Mouse (Mus musculus): ENCODE data around the gene Bpnt1. TPM values are rescaled to one million over a fixed set of nuclear protein-coding genes. Genes with fewer than 3 reads are reported as not detected.
A peak's percentile ranks its signal among the peaks of the same experiment; 100 is the strongest.

The Bpnt1 gene
- total RNA-seq, 2 experiments from 2014 or later = 9.8 to 29.0 TPM

GRCm38 (mm10) chr1:185329851-185330250, 2.1 kb upstream of the Bpnt1 start:
- ATAC-seq (ENCODE audit: poor library complexity, severe bottlenecking) = no peak

DNA sequence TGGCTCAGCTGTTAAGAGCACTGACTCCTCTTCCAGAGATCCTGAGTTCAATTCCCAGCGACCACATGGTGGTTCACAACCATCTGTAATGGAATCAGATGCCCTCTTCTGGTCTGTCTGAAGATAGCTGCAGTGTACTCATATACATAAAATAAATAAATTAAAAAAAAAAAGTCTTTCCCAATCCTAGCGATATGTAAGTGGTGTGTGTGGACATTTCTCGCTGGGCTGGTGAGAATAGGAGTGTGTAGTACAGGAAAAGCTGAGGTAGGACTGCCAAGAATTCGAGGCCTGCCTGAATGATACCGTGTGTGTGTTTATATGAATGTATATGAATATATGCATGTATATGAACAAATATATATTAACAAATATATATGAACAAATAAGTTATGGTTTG, 585 bp upstream of the Bpnt1 start:
- no peak for ATAC-seq (ENCODE audit: poor library complexity, severe bottlenecking)

DNA sequence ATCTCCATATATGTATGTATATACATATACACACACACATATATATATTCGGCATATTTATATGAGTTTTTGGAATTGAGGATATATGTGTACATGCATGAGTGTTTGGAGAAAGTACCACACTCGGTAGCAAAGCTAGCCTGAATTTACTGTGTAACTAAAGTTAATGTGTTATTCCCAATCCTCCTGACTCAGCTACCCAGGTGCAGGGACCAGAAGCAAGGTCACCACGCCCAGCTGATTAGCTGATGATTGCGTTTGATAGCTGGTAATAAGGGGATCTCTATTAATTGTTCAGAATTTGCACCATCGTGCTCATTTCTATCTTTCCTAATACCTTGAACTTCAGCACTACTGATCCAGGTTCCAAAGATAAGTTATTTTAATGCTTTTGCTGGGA, 1.7 kb downstream of the Bpnt1 start:
- ATAC-seq (ENCODE audit: poor library complexity, severe bottlenecking) = no peak

DNA sequence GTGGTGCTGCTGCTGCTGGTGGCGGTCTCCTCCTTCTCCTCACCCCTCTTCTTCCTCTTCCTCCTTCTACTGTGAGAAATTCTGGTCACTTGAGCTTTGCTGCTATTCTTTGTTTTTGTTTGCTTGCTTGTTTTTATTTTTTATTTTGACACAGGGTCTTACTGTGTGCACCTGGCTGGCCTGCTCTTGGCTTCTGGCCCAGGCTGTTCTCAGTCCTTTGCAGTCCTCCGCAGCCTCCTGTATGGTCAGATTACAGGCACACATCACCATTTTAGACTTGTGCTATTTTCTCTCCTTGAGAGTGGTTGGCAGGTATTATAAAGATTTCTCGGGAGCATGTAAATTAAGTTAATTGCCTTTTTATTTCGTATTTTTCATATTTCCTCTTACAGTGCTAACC, 2.2 kb downstream of the Bpnt1 start:
- ATAC-seq (ENCODE audit: poor library complexity, severe bottlenecking) = no peak

DNA sequence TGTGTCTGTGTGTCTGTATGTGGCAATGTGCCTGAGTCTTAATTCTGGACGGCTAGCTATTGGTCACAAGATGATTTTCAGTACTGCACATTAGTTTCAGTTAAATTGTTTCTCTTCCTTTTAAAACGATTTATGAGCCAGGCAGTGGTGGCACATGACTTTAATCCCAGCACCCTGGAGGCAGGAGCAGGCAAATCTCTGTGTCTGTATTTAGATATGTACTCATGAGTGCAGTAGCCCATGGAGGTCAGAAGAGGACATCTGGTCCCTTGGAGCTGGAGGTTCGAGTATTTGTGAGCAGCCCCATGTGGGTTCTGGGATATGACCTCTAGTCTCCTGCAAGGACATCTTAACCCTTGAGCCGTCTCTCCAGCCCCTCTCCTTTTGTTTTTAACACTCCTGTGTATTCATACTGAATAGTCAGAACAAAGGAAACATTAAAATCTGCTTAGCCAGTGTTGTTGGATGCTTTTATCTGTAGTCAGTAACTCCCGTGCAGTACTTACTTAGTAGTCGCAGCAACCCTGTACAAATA, 3.3 kb downstream of the Bpnt1 start:
- ATAC-seq (ENCODE audit: poor library complexity, severe bottlenecking) = no peak

- no peak for ATAC-seq (ENCODE audit: poor library complexity, severe bottlenecking)
Measured at GRCm38 (mm10) chr1:185336535-185336934, 4.6 kb downstream of the Bpnt1 start.

GRCm38 (mm10) chr1:185342441-185342840, 10.5 kb downstream of the Bpnt1 start:
- ATAC-seq (ENCODE audit: poor library complexity, severe bottlenecking) = no peak

- ATAC-seq (ENCODE audit: poor library complexity, severe bottlenecking) = peak; percentile 62
Measured at GRCm38 (mm10) chr1:185343422-185343821, 11.5 kb downstream of the Bpnt1 start.

DNA sequence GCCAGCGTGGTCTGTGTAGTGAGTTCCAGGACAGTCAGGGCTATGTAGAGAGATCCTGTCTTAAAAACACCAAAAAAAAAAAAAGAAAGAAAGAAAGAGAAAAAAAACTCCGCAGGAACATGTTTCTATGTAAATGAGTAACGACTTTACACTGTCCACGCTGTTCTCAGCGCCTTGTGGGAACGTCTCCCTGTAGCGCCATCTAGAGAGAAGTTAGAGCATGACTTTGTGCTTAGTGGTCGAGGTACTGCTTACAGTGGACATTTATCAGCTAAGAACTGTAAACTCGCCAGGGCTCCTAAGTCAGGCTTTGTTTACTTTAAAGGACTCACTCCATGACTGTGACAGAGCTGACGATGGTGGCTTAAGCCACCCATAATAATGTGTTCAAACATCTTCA, 14.2 kb downstream of the Bpnt1 start:
- ATAC-seq (ENCODE audit: poor library complexity, severe bottlenecking) = 0 out of 2 replicates have a peak, but pooled peaks have one; percentile 46

- no peak for ATAC-seq (ENCODE audit: poor library complexity, severe bottlenecking)
Measured at GRCm38 (mm10) chr1:185349741-185350140, 17.8 kb downstream of the Bpnt1 start.

GRCm38 (mm10) chr1:185350611-185351010, 18.7 kb downstream of the Bpnt1 start:
- ATAC-seq (ENCODE audit: poor library complexity, severe bottlenecking) = no peak

GRCm38 (mm10) chr1:185352151-185352550, 20.2 kb downstream of the Bpnt1 start:
- peak; percentile 60 for ATAC-seq (ENCODE audit: poor library complexity, severe bottlenecking)

DNA sequence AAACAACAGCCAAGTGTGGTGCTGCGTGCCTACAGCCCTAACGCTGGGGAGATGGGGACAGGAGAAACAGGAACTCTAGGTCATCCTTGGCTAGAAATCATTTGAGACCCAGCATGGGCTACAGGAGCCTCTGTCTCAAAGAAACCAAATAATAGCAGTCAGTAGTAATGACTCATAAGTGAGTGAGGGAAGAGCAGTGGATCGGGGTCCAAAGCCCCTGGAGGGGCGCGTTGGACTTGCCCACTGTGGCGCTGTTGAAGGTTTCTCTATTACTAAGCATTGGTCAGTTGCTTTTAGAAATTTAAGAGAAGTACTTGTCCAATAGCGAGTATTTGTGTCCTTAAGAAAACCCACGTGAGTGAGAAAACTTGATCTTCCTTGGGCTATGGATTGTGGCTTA, 21.4 kb downstream of the Bpnt1 start:
- no peak for ATAC-seq (ENCODE audit: poor library complexity, severe bottlenecking)

DNA sequence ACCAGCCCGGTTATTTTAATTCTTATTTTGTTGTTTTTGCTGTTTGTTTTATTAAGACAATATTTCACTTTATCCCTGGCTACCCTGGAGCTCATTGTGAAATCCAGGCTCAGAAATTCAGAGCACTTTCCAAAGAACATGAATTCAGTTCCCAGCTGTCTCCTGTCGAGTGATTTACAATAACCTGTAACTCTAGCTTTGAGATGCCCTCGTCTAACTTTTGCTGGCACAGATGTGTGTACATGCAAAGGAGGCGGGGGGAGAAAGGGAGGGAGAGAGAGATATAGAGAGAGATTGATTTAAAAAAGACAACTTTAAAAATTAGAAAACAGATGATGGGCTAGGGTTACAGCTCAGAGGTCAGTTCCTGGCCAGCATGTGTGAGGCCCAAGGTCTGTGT, 22.8 kb downstream of the Bpnt1 start:
- ATAC-seq (ENCODE audit: poor library complexity, severe bottlenecking) = no peak

DNA sequence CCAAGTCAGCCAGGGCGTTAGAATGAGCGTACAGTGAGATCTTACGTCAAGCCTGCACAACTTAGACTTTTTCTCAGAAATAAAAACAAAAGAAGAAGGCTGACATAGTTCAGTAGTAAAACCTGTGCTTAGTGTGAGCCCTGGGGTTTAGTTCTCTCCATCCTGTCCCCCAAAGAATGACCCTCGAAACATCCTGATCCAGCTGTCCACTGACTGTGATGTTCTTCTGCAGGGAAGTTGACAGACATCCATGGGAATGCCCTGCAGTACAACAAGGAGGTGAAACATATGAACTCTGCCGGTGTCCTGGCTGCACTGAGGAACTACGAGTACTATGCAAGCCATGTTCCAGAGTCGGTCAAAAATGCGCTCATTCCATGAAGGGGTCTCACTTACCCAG, 24.3 kb downstream of the Bpnt1 start:
- no peak for ATAC-seq (ENCODE audit: poor library complexity, severe bottlenecking)

DNA sequence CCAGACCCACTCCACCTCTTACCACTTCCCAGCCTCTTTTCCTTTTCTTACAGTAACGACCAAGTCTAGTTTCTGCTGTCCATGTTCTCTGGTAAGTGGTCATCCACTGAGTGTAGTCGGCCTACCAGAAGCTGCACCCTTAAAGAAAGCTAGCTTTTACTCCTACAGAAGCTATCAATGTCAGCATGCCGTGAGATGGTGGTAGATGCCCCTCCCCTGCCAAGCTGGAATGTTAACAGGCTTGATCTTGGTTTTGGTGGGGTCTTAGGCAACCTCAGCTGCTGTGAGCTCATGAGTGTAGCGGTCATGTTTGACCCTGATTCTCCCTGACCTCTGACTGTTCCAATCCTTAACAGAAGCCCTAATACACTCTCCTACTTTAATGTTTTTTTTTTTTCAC, 26.3 kb downstream of the Bpnt1 start:
- no peak for ATAC-seq (ENCODE audit: poor library complexity, severe bottlenecking)

GRCm38 (mm10) chr1:185362677-185363520, 30.9 kb downstream of the Bpnt1 start, which contains the start of gene Eprs:
Gene Eprs, plus strand, starts transcription at chr1:185363044.
- ATAC-seq (ENCODE audit: poor library complexity, severe bottlenecking) = peak; percentile 90

DNA sequence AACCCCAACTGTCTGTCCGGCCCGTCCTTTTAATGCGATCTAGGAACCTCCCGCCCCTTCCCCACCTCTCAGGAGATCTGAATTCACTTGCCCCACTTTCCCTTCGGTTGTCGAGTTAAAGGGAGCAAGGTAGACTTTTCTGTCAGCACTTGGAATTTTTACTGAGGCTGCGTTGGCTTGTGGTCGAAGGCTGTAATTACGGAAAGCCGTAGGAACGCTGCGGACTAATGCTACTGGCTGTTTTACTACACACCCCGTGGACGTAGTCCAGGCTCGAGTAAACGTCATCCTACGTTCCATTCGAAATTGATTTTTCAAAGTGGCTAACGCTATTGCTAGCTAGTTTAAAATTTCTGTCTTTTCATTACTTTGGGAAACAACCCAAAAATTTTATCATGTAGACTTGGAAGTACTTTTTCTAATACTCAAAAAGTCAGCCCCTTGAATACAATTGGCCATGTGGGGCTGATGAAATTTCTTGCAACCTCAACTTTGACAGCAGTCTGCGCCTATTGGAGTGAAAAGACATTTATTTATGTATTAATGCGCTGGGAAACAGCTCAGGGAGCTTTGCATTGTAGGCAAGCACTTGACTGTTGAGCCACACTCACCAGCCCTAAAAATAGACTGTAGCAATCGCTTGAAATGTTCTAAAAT, 31.7 kb downstream of the Bpnt1 start:
- peak; percentile 47 for ATAC-seq (ENCODE audit: poor library complexity, severe bottlenecking)

DNA sequence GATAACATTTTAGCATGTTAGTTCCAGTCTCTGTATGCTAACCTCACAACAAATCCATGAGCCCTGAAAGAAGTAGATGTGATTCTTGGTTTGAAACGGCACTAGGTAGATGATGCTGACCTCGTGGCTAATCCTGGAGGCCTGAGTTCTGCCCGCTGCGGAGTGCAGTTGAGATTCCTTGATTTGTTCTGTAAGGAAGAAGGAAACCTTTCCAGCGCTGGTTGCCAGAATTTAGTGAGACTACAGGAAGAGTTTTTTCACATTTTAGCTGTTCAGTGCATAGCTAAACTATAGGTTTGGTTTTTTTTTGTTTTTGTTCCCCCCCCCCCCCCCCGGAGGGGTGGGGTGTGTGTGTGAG, 32.2 kb downstream of the Bpnt1 start:
- no peak for ATAC-seq (ENCODE audit: poor library complexity, severe bottlenecking)

DNA sequence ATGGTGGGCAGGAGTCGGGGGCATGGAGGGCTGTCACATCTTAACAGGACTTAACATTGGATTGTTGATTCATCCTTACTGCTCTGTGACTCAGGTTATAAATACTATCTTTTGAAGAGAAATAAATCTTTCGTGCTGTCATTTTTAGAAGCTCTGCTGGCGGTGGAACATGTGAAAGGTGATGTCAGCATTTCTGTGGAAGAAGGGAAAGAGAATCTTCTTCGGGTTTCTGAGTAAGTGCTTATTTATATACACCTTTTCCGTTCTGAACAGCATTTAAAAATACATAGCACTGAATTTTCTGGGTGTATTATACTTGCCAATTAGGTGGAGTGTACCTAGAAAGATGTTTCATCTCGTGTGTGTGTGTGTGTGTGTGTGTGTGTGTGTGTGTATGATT, 35.4 kb downstream of the Bpnt1 start:
- no peak for ATAC-seq (ENCODE audit: poor library complexity, severe bottlenecking)

DNA sequence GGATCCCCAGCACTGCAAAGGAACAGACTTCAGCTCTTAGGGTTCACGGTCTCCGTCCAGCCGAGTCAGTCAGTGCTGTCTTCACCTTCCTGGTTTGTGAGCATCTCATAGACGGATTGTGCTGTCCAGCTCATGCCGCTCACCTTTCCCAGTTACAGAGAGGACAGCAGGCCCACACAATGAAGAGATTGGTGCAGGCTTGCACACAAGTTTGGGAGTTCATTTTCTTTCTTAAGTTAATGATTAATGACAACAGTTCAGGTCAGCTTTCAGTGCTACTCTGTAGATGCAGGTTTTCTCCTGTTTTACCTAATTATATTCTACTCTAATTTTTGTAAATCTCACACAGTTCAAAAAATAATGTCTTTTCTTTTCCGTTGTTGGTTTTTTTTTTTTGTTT, 38.0 kb downstream of the Bpnt1 start:
- ATAC-seq (ENCODE audit: poor library complexity, severe bottlenecking) = no peak

- no peak for ATAC-seq (ENCODE audit: poor library complexity, severe bottlenecking)
Measured at GRCm38 (mm10) chr1:185376390-185376789, 44.4 kb downstream of the Bpnt1 start.

Measured in megakaryocyte, adult 5-6 weeks (primary cell).